Mouse (Mus musculus) hindbrain, embryonic 10.5 days (tissue): Measurements from ENCODE around the gene Sytl5. TPM values are rescaled to one million over a fixed set of nuclear protein-coding genes. Genes with fewer than 3 reads are reported as not detected.

Source experiments
- polyA plus RNA-seq: library from polyadenylated mRNA; unstranded; fragments of >200 nt; fragmentation: Nextera tagmentation; extraction: Ambion mirVana; gene quantifications from 2 replicates; pipeline ENCODE4 v1.2.1, GENCODE M21; 2016

Sytl5 gene
- polyA plus RNA-seq, 1 experiment from 2014 or later, result 0.22 TPM

Other genes with a start within 250 kb of the Sytl5 start
- gene Dynlt3, start 222.6 kb upstream of the Sytl5 start, polyA plus RNA-seq, result 14.3 and 15.8 TPM in 2 replicates
- not detected in 2 replicates for gene Hypm, start 38.7 kb upstream of the Sytl5 start, polyA plus RNA-seq
- not detected in 2 replicates for gene H2al3, start 35.9 kb upstream of the Sytl5 start, polyA plus RNA-seq
- gene Srpx, start 232.1 kb downstream of the Sytl5 start, polyA plus RNA-seq, result 2.8 and 3.7 TPM in 2 replicates